In genomic region chr12:104247553-104248002, GRCm38 (mm10) we compare ENCODE assay signal across 13 mouse cellular contexts. TPM values are rescaled to one million over a fixed set of nuclear protein-coding genes. Genes with fewer than 3 reads are reported as not detected.
DNase-seq lines count a peak whose midpoint lies in the region; ATAC-seq lines count a peak whose summit lies in the region.
"Had no signal": no experiment of that assay in that cellular context is flagged by ENCODE, and none has a peak within 500 bp of the region (broad histone marks: within the 10 kb centered on the region; RNA-seq: fewer than 3 reads in every experiment).

No protein-coding gene starts in this region.

- no peak overlapping the region for H3K9ac ChIP-seq in limb, embryonic 12.5 days (replicated peaks)
- no peak overlapping the region for H3K9ac ChIP-seq in hindbrain, embryonic 15.5 days
- H3K9ac ChIP-seq in neural tube, embryonic 12.5 days: no peak overlapping the region
- H3K9ac ChIP-seq: liver, embryonic 14.5 days had no signal

- H3K9me3 ChIP-seq in limb, embryonic 12.5 days: no peaks in the 10 kb centered on the region
- H3K9me3 ChIP-seq in limb, embryonic 10.5 days (replicated peaks): no peaks in the 10 kb centered on the region
- H3K9me3 ChIP-seq in hindbrain, embryonic 15.5 days: no peaks in the 10 kb centered on the region
- no peaks in the 10 kb centered on the region for H3K9me3 ChIP-seq in neural tube, embryonic 12.5 days

- no peaks in the 10 kb centered on the region for H3K4me1 ChIP-seq in limb, embryonic 12.5 days (replicated peaks)
- H3K4me1 ChIP-seq in limb, embryonic 10.5 days: peaks cover 6% of the 10 kb centered on the region
- peaks cover 10% of the 10 kb centered on the region for H3K4me1 ChIP-seq in hindbrain, embryonic 15.5 days (replicated peaks)
- peaks cover 15% of the 10 kb centered on the region for H3K4me1 ChIP-seq in neural tube, embryonic 12.5 days

- H3K27me3 ChIP-seq in limb, embryonic 12.5 days: no peaks in the 10 kb centered on the region
- no peaks in the 10 kb centered on the region for H3K27me3 ChIP-seq in limb, embryonic 10.5 days (ENCODE audit: low read depth, poor library complexity, severe bottlenecking)
- no peaks in the 10 kb centered on the region for H3K27me3 ChIP-seq in hindbrain, embryonic 15.5 days
- H3K27me3 ChIP-seq in neural tube, embryonic 12.5 days (replicated peaks): no peaks in the 10 kb centered on the region

- no peak overlapping the region for H3K27ac ChIP-seq in limb, embryonic 12.5 days
- H3K27ac ChIP-seq in limb, embryonic 10.5 days: no peak overlapping the region
- no peak overlapping the region for H3K27ac ChIP-seq in hindbrain, embryonic 15.5 days (replicated peaks)
- no peak overlapping the region for H3K27ac ChIP-seq in neural tube, embryonic 12.5 days
- H3K27ac ChIP-seq: liver, embryonic 14.5 days had no signal

- H3K4me3 ChIP-seq in limb, embryonic 12.5 days (replicated peaks): no peak overlapping the region
- no peak overlapping the region for H3K4me3 ChIP-seq in limb, embryonic 10.5 days
- no peak overlapping the region for H3K4me3 ChIP-seq in hindbrain, embryonic 15.5 days
- no peak overlapping the region for H3K4me3 ChIP-seq in neural tube, embryonic 12.5 days

- no peaks in the 10 kb centered on the region for H3K36me3 ChIP-seq in limb, embryonic 12.5 days
- H3K36me3 ChIP-seq in limb, embryonic 10.5 days: no peaks in the 10 kb centered on the region
- no peaks in the 10 kb centered on the region for H3K36me3 ChIP-seq in hindbrain, embryonic 15.5 days
- H3K36me3 ChIP-seq in neural tube, embryonic 12.5 days: no peaks in the 10 kb centered on the region

- DNase-seq in limb, embryonic 10.5 days (ENCODE audit: low spot score): no peak
- peak; percentile 93 for DNase-seq in ZHBTc4 (ENCODE audit: low read depth, low spot score)
- DNase-seq in cerebellum, adult 9-10 months: no peak
- no peak for DNase-seq in adrenal gland, postnatal 4 days (ENCODE audit: low spot score in 2 of 2)
- DNase-seq: cerebellum, adult 11-12 months; gastrocnemius, postnatal 25 days; thymus, postnatal 25 days had no signal

- H3K4me2 ChIP-seq in limb, embryonic 12.5 days: no peak overlapping the region
- no peak overlapping the region for H3K4me2 ChIP-seq in hindbrain, embryonic 15.5 days
- H3K4me2 ChIP-seq in neural tube, embryonic 12.5 days (replicated peaks): peak overlapping the region; percentile 18

- peak; percentile 56; the same call in 1 of the 2 replicates for ATAC-seq in limb, embryonic 12.5 days (ENCODE audit: insufficient number of reproducible peaks, insufficient read depth, low FRiP score, low TSS enrichment, low read depth)
- peak; percentile 72; the same call in 1 of the 2 replicates for ATAC-seq in hindbrain, embryonic 15.5 days (ENCODE audit: low FRiP score, low read depth)
- peak; percentile 87 for ATAC-seq in neural tube, embryonic 12.5 days (ENCODE audit: low FRiP score, low read depth)
- no peak for ATAC-seq in megakaryocyte progenitor cell, adult 5-6 weeks (replicated peaks; ENCODE audit: poor library complexity)

RNA-seq across cellular contexts. Expression of gene Serpina3g, which starts 11.5 kb away (rescaled TPM):
- 0.26 and 0.42 TPM in 2 replicates for polyA plus RNA-seq in limb, embryonic 12.5 days (2016; fragmentation: Nextera tagmentation; extraction: Ambion mirVana)
- 0.13 TPM in 1 of 2 replicates, not detected in the other for polyA plus RNA-seq in limb, embryonic 10.5 days (2016; fragmentation: Nextera tagmentation; extraction: Ambion mirVana)
- 0.88 and 2.4 TPM in 2 replicates for polyA plus RNA-seq in hindbrain, embryonic 15.5 days (2015; fragmentation: Nextera tagmentation; extraction: Ambion mirVana)
- 1.9 and 2.1 TPM in 2 replicates for polyA plus RNA-seq in neural tube, embryonic 12.5 days (2016; fragmentation: Nextera tagmentation; extraction: Ambion mirVana)
- 14.9 and 26.9 TPM in 2 replicates for total RNA-seq in megakaryocyte progenitor cell, adult 5-6 weeks (2015)
- 17.9 and 22.6 TPM in 2 replicates for total RNA-seq in megakaryocyte progenitor cell, adult 5-6 weeks (2017)
- total RNA-seq in adrenal gland, postnatal 4 days (2021): 10 to 100 TPM; 10.4 to 20.9 TPM
- total RNA-seq: gastrocnemius, postnatal 25 days had no signal

RNA-seq across cellular contexts. Expression of gene Serpina3i, which starts 15.3 kb away (rescaled TPM):
- polyA plus RNA-seq in limb, embryonic 12.5 days (2016; fragmentation: Nextera tagmentation; extraction: Ambion mirVana): 0.15 and 0.21 TPM in 2 replicates
- polyA plus RNA-seq in limb, embryonic 10.5 days (2016; fragmentation: Nextera tagmentation; extraction: Ambion mirVana): 0.14 and 0.39 TPM in 2 replicates
- not detected in 2 replicates for polyA plus RNA-seq in hindbrain, embryonic 15.5 days (2015; fragmentation: Nextera tagmentation; extraction: Ambion mirVana)
- polyA plus RNA-seq in neural tube, embryonic 12.5 days (2016; fragmentation: Nextera tagmentation; extraction: Ambion mirVana): 0.30 TPM in 1 of 2 replicates, not detected in the other
- total RNA-seq in megakaryocyte progenitor cell, adult 5-6 weeks (2015): not detected in 2 replicates
- total RNA-seq in megakaryocyte progenitor cell, adult 5-6 weeks (2017): not detected in 2 replicates
- total RNA-seq in adrenal gland, postnatal 4 days (2021): under 1 TPM; 0.28 to 0.50 TPM
- total RNA-seq: gastrocnemius, postnatal 25 days had no signal

RNA-seq across cellular contexts. Expression of gene Serpina3f, which starts 33.2 kb away (rescaled TPM):
- not detected in 2 replicates for polyA plus RNA-seq in limb, embryonic 12.5 days (2016; fragmentation: Nextera tagmentation; extraction: Ambion mirVana)
- not detected in 2 replicates for polyA plus RNA-seq in limb, embryonic 10.5 days (2016; fragmentation: Nextera tagmentation; extraction: Ambion mirVana)
- 0.10 and 0.12 TPM in 2 replicates for polyA plus RNA-seq in hindbrain, embryonic 15.5 days (2015; fragmentation: Nextera tagmentation; extraction: Ambion mirVana)
- polyA plus RNA-seq in neural tube, embryonic 12.5 days (2016; fragmentation: Nextera tagmentation; extraction: Ambion mirVana): not detected in 2 replicates
- 1.7 and 2.1 TPM in 2 replicates for total RNA-seq in megakaryocyte progenitor cell, adult 5-6 weeks (2015)
- total RNA-seq in megakaryocyte progenitor cell, adult 5-6 weeks (2017): 1.2 and 1.4 TPM in 2 replicates
- 1 to 10 TPM in 1 of 2 experiments, under 1 TPM in 1; 0.84 to 1.9 TPM for total RNA-seq in adrenal gland, postnatal 4 days (2021)
- total RNA-seq: gastrocnemius, postnatal 25 days had no signal
- polyA plus RNA-seq: kidney, embryonic 14.5 days had no signal
